Mouse (Mus musculus) bone marrow, adult 2 months (tissue): ENCODE data around the gene Irf2.

ENCODE experiments used
- CTCF ChIP-seq: fragments of 200-500 bp; IDR thresholded peaks from 2 replicates; pipeline ENCODE4 v1.5.1; 2011; ENCODE audit warnings: low read length, control low read depth; ENCODE audit not compliant: control insufficient read depth, insufficient read depth
- POLR2A ChIP-seq: fragments of 200-500 bp; IDR thresholded peaks from 2 replicates; pipeline ENCODE4 v1.6.1; 2011; ENCODE audit warnings: low read depth, mild to moderate bottlenecking, control low read depth, low read length, borderline replicate concordance; ENCODE audit not compliant: control insufficient read depth

GRCm38 (mm10) chr8:46690111-46690510 is 49.4 kb upstream of the Irf2 start:
- TF ChIP-seq CTCF (no peak), POLR2A (no peak)
